Mouse (Mus musculus): ENCODE results near the gene Prdx2.

DNA sequence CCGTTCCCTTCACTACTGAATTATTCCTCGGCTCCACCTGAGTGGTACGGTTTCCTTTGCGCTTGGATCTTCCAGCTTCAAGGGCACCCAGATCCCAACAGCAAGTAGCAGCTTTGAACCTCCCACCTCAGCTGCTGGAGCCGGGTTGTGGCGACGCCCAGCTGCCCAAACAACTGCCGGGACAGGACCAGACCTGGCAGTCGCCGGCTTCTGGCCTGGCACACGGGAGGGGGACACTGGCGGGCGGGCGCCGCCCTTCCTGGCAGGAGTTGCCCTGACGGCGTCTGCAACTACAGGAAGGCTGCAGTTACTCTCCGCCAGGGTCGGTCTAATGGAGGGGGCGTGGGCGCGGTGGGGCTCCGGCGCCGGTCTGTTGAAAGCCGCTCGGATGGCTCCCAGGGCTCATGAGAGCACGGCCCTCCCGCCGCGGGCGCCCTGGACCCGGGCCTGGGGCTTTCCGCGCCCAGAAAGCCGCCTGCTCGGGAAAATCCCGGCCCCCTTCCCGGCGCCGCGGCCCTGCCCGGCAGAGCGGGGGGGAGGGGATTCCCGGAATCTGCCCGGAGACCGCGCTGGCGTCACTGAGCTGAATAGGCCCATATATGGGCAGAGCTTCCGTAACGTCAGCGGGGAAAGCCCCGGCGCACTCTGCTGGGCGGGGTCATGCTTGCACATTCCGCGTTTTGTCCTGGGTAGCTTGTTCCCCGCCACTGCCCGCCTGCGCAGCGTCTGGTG lies 6.8 kb downstream of the Prdx2 start:
- no peak; the same call in 1 of the 2 replicates for TF ChIP-seq POLR2A (IDR thresholded peaks at IDR 0.05; ENCODE audit: borderline replicate concordance, insufficient read depth, low read length)
- TF ChIP-seq CTCF (IDR thresholded peaks at IDR 0.05; ENCODE audit: borderline replicate concordance, insufficient read depth, low read depth, low read length) = no peak
